Mouse (Mus musculus) forebrain, postnatal 0 days (tissue): ENCODE measurements at regions not wholly inside any gene's neighbourhood (a gene's known extent, or its start where the extent isn't known, plus 50 kb on each side); places are given as distances from the start of the nearest gene placed in this dataset.

ENCODE experiments used
- ATAC-seq: fragments of 200-750 bp; cut with Nextera tagmentation; 2 replicates; pipeline ENCODE4 v1.8.0; 2017; ENCODE audit warnings: mild to moderate bottlenecking, moderate library complexity
- DNase-seq: peaks from one replicate; pipeline ENCODE4 v3.0.0-alpha.2; 2015
- H3K27ac ChIP-seq: fragments of 300-500 bp; sonication (generic); 2 replicates; pipeline ENCODE4 v1.5.1; 2014; ENCODE audit warnings: low read depth, mild to moderate bottlenecking, antibody characterized with exemption, low read length, moderate library complexity, mixed read lengths
- H3K27me3 ChIP-seq: fragments of 300-500 bp; sonication (generic); 2 replicates; pipeline ENCODE4 v1.6.1; 2014; ENCODE audit warnings: mild to moderate bottlenecking, low read length, mixed read lengths; ENCODE audit not compliant: insufficient read depth
- H3K36me3 ChIP-seq: fragments of 300-500 bp; sonication (generic); 2 replicates; pipeline ENCODE4 v1.6.1; 2014; ENCODE audit warnings: mild to moderate bottlenecking, moderate library complexity; ENCODE audit not compliant: insufficient read depth
- H3K4me1 ChIP-seq: fragments of 300-500 bp; sonication (generic); 2 replicates; pipeline ENCODE4 v1.6.1; 2014; ENCODE audit warnings: antibody characterized with exemption; ENCODE audit not compliant: insufficient read depth
- H3K4me2 ChIP-seq: fragments of 300-500 bp; sonication (generic); 2 replicates; pipeline ENCODE4 v1.6.1; 2014; ENCODE audit warnings: low read depth, mild to moderate bottlenecking, moderate library complexity
- H3K4me3 ChIP-seq: fragments of 300-500 bp; sonication (generic); 2 replicates; pipeline ENCODE4 v1.5.1; 2014; ENCODE audit warnings: low read depth, low read length, mixed read lengths
- H3K9ac ChIP-seq: fragments of 300-500 bp; sonication (generic); 2 replicates; pipeline ENCODE4 v1.6.1; 2014; ENCODE audit warnings: mild to moderate bottlenecking
- H3K9me3 ChIP-seq: fragments of 300-500 bp; sonication (generic); 2 replicates; pipeline ENCODE4 v1.6.1; 2016; ENCODE audit warnings: low read length
- CTCF ChIP-seq: sonication (generic); IDR thresholded peaks from 2 replicates; pipeline ENCODE4 v1.5.1; 2016; ENCODE audit warnings: antibody characterized with exemption, control low read depth, low read depth
- WGBS: fragments of 180-500 bp; shearing (Covaris S2); extraction: QIAGEN DNeasy Blood & Tissue Kit; methylation state at CpG from one replicate; pipeline ENCODE4 v1.1.7; 2014; 5-methylcytosine and 5-hydroxymethylcytosine counted together

DNA sequence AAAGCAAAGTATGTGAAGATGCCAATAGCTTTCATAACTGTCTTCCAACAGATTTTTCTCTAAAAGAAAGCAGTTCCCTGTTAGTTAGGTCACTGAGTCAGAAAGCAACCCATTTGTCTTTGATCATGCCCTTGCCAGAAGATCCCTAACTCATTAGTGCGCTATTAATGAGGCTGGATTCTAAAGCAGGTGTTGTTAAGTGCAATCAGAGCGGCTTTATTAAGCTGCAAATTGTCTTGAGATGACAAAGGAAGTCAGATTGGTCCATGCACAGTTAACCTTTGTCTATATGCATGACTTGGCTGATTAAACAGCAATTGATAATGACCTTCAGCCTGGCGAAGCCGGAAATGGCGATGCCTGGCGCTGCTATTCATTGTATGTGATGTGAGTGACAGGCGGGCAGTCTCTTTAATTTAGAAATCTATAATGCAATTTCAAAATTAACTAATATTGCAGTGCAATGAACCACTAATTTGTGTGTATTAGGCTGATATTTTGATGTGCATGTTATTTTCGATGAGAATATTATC lies 183.4 kb downstream of the Rnd3 start:
- no peak for TF ChIP-seq CTCF

DNA sequence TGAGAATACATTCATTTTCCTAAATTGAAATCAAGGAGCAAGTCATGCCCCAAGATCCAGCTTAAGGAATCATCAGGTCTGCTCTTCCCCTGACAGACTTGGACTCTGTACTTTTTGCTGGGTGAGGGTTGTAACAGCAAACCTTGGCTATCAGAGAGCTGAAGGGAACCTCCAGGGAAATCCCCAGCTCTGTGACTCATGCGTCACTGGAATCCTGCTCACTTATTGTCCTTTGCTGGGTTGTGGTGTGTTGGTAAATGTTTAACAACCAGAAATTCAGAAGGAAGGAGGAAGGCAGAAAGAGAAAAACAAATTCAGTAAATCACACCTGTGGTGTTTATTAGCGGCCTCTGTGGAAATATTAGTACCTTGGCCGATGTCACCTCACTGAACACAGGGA lies 184.8 kb downstream of the Rnd3 start:
- ATAC-seq: no peak
- TF ChIP-seq CTCF: no peak

More for the DNA sequence above, 183.4 kb downstream of the Rnd3 start:
- H3K27me3 ChIP-seq: no peaks in the 10 kb centered on the region
- no peaks in the 10 kb centered on the region for H3K36me3 ChIP-seq
- H3K4me1 ChIP-seq: no peaks in the 10 kb centered on the region
- no peak overlapping the region for H3K9ac ChIP-seq
- no peak overlapping the region for H3K27ac ChIP-seq
- WGBS: 33% methylated on average over 8 of the region's 8 CpGs
- H3K9me3 ChIP-seq: no peaks in the 10 kb centered on the region
- DNase-seq (no peak), ATAC-seq (no peak)
- no peak overlapping the region for H3K4me3 ChIP-seq
- no peak overlapping the region for H3K4me2 ChIP-seq

DNA sequence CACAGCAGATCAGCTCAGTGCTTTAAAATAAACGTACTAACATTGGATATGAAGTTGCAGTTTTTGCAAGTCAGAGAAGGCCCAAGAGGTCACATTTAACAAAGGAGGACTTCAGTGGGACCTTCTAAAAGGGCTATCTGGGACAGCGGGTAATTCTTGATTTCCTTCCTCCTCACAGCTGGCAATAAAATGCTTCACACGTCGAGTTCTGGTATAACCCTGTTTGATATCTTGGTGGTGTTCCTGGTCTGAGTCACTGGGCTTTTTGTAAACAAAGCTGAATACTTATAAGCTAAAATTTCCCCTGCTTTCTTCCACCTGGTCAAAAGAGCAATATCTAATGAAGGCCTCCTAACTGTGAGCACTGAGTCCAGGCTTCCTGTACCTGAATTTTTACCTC lies 187.9 kb downstream of the Rnd3 start:
- Histone ChIP-seq H3K27ac (no peak overlapping the region), H3K9ac (no peak overlapping the region), H3K4me2 (no peak overlapping the region), H3K36me3 (no peaks in the 10 kb centered on the region), H3K27me3 (no peaks in the 10 kb centered on the region), H3K9me3 (no peaks in the 10 kb centered on the region), H3K4me3 (no peak overlapping the region), H3K4me1 (no peaks in the 10 kb centered on the region)
- no peak for DNase-seq
- 86% methylated on average over 4 of the region's 4 CpGs for WGBS
- TF ChIP-seq CTCF: no peak
- no peak for ATAC-seq

More for the DNA sequence above, 184.8 kb downstream of the Rnd3 start:
- no peak overlapping the region for H3K27ac ChIP-seq
- H3K4me2 ChIP-seq: no peak overlapping the region
- no peaks in the 10 kb centered on the region for H3K4me1 ChIP-seq
- no peaks in the 10 kb centered on the region for H3K36me3 ChIP-seq
- H3K9ac ChIP-seq: no peak overlapping the region
- H3K9me3 ChIP-seq: no peaks in the 10 kb centered on the region
- H3K27me3 ChIP-seq: no peaks in the 10 kb centered on the region
- DNase-seq: no peak
- no peak overlapping the region for H3K4me3 ChIP-seq
- 91% methylated on average over 3 of the region's 3 CpGs for WGBS

DNA sequence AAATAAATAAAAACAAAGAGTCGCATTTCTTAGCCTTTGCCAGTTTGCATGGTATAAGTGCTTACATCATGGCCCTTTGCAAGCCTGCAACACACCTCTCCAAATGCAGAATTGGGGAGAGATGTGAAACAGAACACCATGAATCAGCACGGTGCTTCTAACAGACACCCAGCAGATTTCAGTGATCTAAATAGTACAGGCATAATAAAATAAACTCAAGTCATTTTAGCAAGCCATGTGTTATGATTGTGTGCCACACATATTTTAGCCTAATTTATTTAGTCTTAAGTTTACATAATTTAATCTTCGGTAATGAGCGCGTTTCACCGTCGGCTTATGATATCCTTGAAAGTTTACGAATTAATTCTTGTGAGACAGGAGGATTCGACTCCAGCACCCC lies 189.6 kb downstream of the Rnd3 start:
- Histone ChIP-seq H3K4me3 (no peak overlapping the region), H3K4me1 (no peaks in the 10 kb centered on the region), H3K27me3 (no peaks in the 10 kb centered on the region), H3K27ac (no peak overlapping the region), H3K4me2 (no peak overlapping the region), H3K9me3 (no peaks in the 10 kb centered on the region), H3K9ac (no peak overlapping the region), H3K36me3 (no peaks in the 10 kb centered on the region)
- 72% methylated on average over 9 of the region's 9 CpGs for WGBS
- TF ChIP-seq CTCF: no peak
- ATAC-seq (peak; percentile 58; the same call in 1 of the 2 replicates), DNase-seq (peak; percentile 54)

DNA sequence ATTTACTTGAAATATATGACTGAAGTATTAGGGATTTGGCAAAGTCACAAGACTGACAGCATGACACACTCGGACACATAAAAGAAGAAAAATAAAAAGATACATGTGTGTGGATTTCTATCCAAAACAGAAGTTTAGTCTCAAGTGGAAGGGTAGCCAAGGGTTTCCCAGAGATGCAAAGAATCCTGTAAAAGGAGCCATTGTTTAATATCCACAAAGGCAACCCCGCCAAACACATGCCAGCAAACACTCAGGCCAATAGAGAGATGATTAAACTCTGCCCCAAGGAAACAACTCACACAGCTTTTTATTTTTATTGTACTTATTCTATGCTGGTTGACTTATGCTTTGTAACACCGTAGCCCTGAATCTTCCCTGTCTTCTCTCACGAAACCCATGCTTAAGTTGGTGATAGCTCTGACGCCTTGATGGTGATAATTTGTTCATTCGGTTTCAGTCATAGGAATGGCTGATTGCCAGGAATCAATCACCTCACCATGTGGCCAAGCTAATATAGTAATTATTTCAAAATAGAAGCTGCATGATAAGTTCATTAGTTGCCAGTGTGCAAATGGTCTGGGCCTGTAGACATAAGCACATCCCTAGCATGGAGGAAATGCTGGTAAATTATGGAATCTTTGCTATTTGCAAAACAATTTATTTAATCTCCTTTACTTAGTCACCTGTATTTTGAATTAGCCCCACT lies 194.4 kb downstream of the Rnd3 start:
- no peak overlapping the region for H3K9ac ChIP-seq
- no peak overlapping the region for H3K4me2 ChIP-seq
- H3K27ac ChIP-seq: no peak overlapping the region
- TF ChIP-seq CTCF: no peak
- DNase-seq: no peak
- no peaks in the 10 kb centered on the region for H3K27me3 ChIP-seq
- no peak for ATAC-seq
- H3K9me3 ChIP-seq: no peaks in the 10 kb centered on the region
- whole genome bisulfite sequencing: 26% methylated on average over 6 of the region's 6 CpGs
- H3K4me1 ChIP-seq: no peaks in the 10 kb centered on the region
- H3K4me3 ChIP-seq: no peak overlapping the region
- no peaks in the 10 kb centered on the region for H3K36me3 ChIP-seq

DNA sequence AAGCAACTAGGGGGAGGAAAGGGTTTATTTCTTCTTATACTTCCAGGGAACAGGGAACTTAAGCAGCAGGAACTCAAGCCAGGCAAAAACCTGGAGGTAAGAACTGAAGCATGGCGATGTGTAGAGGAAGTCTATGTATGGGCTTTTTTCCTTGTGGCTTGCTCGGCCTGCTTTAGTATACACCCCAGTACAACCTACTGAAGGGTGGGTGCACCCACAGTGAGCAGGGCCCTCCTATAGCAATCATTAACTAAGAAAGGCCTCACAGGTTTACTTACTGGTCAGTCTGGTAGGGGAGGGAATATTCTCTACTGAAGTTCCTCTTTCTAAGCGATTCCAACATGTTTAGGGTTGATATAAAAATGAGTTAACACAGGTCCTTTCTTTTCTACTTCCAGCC lies 197.9 kb downstream of the Rnd3 start:
- no peak for DNase-seq

DNA sequence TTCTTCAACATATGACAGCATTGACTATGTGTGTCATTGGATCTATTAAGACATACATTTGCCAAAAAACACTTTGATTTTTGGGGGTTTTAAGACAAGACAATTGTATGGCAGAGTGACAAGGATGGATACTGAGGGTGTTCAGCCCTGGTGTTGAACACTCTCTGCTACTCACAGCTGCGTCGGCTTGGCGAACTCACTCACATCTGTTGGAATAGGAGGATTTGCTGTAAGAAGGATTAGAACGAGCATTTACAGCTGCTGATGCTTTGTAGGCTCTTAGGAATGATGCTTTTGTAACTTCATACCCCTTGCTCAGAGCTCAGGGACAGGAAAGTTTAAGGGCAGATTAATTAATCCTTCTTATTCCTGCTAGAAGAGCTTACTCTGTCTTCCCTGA lies 199.2 kb downstream of the Rnd3 start:
- DNase-seq: no peak
- H3K4me2 ChIP-seq: no peak overlapping the region
- no peaks in the 10 kb centered on the region for H3K36me3 ChIP-seq
- ATAC-seq: no peak
- 71% methylated on average over 4 of the region's 4 CpGs for WGBS
- no peak overlapping the region for H3K9ac ChIP-seq
- no peaks in the 10 kb centered on the region for H3K4me1 ChIP-seq
- no peaks in the 10 kb centered on the region for H3K27me3 ChIP-seq
- no peak overlapping the region for H3K27ac ChIP-seq
- H3K4me3 ChIP-seq: no peak overlapping the region
- no peaks in the 10 kb centered on the region for H3K9me3 ChIP-seq
- TF ChIP-seq CTCF: no peak

More for the DNA sequence above, 197.9 kb downstream of the Rnd3 start:
- no peak overlapping the region for H3K4me3 ChIP-seq
- TF ChIP-seq CTCF: no peak
- no peaks in the 10 kb centered on the region for H3K9me3 ChIP-seq
- no peaks in the 10 kb centered on the region for H3K27me3 ChIP-seq
- H3K36me3 ChIP-seq: no peaks in the 10 kb centered on the region
- H3K27ac ChIP-seq: no peak overlapping the region
- H3K4me2 ChIP-seq: no peak overlapping the region
- ATAC-seq: no peak
- H3K4me1 ChIP-seq: no peaks in the 10 kb centered on the region
- WGBS: 98% methylated on average over 3 of the region's 3 CpGs
- H3K9ac ChIP-seq: no peak overlapping the region
